Mouse (Mus musculus): ENCODE results near the gene Crhbp.

DNA sequence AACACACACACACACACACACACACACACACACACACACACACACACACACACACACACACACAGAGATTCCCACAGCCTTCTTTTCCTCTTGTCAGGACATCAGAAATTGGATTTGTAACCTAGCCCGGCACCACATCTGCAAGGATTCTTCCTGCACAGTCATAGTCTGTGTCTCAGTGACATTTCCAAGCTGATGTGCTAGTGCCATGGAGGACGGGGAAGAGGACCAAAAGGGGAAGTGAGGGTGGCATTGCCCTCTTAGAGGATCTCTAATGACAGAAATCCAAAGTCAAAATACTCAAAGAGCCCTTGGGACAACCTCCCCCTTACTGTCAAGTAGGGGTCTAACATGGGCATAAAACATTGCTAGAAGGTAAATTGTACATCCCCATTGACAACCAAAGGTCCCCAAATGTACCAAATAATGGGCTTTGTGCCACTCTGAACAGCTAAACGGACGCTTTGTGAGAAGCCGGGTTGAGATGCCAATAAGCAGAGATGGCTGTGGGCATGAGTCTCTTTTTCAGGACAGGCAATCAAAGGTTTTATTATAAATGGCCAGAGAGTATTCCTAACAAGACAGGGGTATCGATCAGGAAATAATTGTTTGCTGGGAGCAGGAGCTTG is 26.0 kb downstream of the Crhbp start:
- no peak for TF ChIP-seq CTCF (IDR thresholded peaks at IDR 0.05; ENCODE audit: low read depth)
- no peak for TF ChIP-seq EP300 (optimal IDR thresholded peaks at IDR 0.05)
